Mouse (Mus musculus): ENCODE results near the gene Crtap. TPM values are rescaled to one million over a fixed set of nuclear protein-coding genes. Genes with fewer than 3 reads are reported as not detected.

The Crtap gene
- 19.3 and 20.6 TPM in 2 replicates for polyA plus RNA-seq (2015; fragmentation: Nextera tagmentation; extraction: Ambion mirVana)

DNA sequence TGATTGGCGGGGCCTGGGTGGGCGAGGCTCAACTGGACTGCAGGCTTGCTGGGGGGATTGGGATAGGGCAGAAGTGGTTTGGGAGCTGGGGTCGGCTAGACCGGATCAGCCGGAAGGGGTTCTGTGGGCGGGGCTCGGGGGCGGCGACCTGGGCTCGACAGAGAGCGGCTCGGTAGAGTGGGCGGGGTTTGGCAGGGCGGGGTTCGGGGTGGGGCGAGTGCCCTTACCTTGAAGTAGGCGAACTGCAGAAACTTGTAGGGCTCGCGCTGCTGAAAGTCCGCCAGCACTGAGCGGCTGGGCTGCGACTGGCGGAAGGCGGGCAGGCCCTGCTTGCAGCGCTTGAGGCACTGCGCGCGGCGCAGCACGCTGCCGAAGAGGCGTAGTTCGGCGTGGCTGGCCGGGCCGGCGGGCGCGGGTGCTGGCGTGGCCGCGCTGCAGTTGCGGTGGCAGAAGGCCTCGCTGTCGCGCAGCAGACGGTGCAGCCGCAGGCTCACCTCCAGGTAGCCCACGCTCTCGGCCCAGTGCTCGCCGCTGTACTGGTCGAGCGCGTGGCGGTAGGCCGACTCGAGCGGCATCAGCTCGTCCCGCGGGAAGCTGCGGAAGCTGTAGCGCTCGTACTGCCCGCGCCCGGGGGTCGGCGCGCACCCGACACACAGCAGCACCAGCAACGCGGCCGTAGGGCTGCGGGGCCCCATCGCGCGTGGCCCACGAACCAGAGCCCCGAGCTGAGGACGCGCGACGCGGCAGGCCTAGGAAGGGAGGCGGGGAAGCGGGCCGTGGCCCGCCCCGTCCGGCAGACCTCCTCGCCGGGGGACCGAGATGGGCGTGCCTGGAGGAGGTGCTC lies at the start of gene Crtap:
Crtap (minus strand) TSS at position 771 of the 844 bp plus-strand sequence.
- Histone ChIP-seq H3K9me3 (replicated peaks) (no peaks in the 10 kb centered on the region), H3K9ac (peak within 1 kb of the TSS; percentile 62), H3K4me2 (peak within 1 kb of the TSS; percentile 97), H3K4me3 (replicated peaks) (peak within 1 kb of the TSS; percentile 71), H3K4me1 (replicated peaks) (peaks cover 28% of the 10 kb centered on the region), H3K27ac (replicated peaks) (peak within 1 kb of the TSS; percentile 53), H3K27me3 (no peaks in the 10 kb centered on the region), H3K36me3 (replicated peaks) (no peaks in the 10 kb centered on the region; the same call in 1 of the 2 replicates)
- ATAC-seq (ENCODE audit: insufficient read depth), result peak; percentile 78
- WGBS (ENCODE audit: insufficient replicate concordance), result 1% methylated on average over 96 of the region's 96 CpGs

DNA sequence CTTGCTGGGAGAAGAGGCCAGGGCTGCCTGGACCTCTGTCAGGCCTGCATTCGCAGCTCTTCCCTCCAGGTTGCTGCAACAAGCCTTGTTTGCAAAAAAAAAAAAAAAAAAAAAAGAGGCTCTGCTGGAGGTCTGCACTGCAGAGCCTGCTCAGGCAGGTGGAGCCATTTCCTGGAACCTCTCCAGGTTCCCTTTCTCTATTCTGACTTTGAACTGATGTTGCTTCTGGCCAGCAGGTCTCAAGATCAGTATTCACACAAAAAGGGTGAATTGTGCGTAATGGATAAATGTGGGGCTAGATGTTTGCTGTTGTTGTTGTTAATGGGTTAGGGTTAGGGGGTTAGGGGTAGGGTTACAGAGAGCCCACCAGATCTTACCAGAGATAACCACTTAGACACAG lies 45.2 kb upstream of the Crtap start:
- H3K36me3 ChIP-seq (replicated peaks), result no peaks in the 10 kb centered on the region
- no peaks in the 10 kb centered on the region for H3K27me3 ChIP-seq
- H3K4me2 ChIP-seq, result no peak overlapping the region
- H3K4me3 ChIP-seq (replicated peaks), result no peak overlapping the region
- no peak overlapping the region for H3K27ac ChIP-seq (replicated peaks)
- 59% methylated on average over 2 of the region's 2 CpGs for whole genome bisulfite sequencing (ENCODE audit: insufficient replicate concordance)
- ATAC-seq (ENCODE audit: insufficient read depth), result no peak
- H3K4me1 ChIP-seq (replicated peaks), result no peaks in the 10 kb centered on the region
- no peak overlapping the region for H3K9ac ChIP-seq
- H3K9me3 ChIP-seq (replicated peaks), result no peaks in the 10 kb centered on the region

- 60% methylated on average over 12 of the region's 12 CpGs for WGBS (ENCODE audit: insufficient replicate concordance)
- H3K4me1 ChIP-seq (replicated peaks), result 0 out of 2 replicates have a peak, but pooled peaks cover 11% of the 10 kb centered on the region
- H3K36me3 ChIP-seq (replicated peaks), result peaks cover 8% of the 10 kb centered on the region
- no peak for ATAC-seq (ENCODE audit: insufficient read depth)
- H3K9me3 ChIP-seq (replicated peaks), result no peaks in the 10 kb centered on the region
- no peak overlapping the region for H3K27ac ChIP-seq (replicated peaks)
- no peaks in the 10 kb centered on the region for H3K27me3 ChIP-seq
- H3K4me2 ChIP-seq, result no peak overlapping the region
- no peak overlapping the region for H3K4me3 ChIP-seq (replicated peaks)
- no peak overlapping the region for H3K9ac ChIP-seq
Measured at GRCm38 (mm10) chr9:114428103-114428834, 37.8 kb upstream of the Crtap start.

GRCm38 (mm10) chr9:114427425-114427824 lies 37.0 kb upstream of the Crtap start:
- no peak overlapping the region for H3K9ac ChIP-seq
- H3K9me3 ChIP-seq (replicated peaks), result no peaks in the 10 kb centered on the region
- peaks cover 8% of the 10 kb centered on the region for H3K36me3 ChIP-seq (replicated peaks)
- no peak overlapping the region for H3K4me3 ChIP-seq (replicated peaks)
- H3K27me3 ChIP-seq, result no peaks in the 10 kb centered on the region
- H3K27ac ChIP-seq (replicated peaks), result no peak overlapping the region
- 75% methylated on average over 8 of the region's 8 CpGs for WGBS (ENCODE audit: insufficient replicate concordance)
- no peak overlapping the region for H3K4me2 ChIP-seq
- ATAC-seq (ENCODE audit: insufficient read depth), result no peak
- H3K4me1 ChIP-seq (replicated peaks), result 0 out of 2 replicates have a peak, but pooled peaks cover 11% of the 10 kb centered on the region

DNA sequence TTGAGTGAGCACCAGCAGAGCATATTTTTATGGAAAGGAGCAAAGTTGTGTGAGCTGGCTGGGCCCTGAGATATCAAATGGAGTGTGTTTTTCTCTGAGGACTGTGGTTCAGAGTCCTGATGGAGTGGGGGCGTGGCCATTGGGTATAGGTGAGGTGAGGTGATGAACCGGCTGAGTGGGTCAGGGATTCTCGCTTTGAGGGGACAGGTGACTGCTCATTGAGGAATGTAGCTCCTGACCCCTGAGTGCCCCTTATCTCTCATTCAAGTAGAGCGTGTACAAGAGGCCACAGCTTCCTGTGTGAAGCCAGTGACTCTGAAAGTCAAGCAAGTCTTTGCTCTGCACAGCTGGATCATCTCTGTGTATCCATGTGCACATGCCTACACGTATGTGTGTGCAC lies 35.7 kb upstream of the Crtap start:
- Histone ChIP-seq H3K27ac (replicated peaks) (no peak overlapping the region), H3K9me3 (replicated peaks) (no peaks in the 10 kb centered on the region), H3K27me3 (no peaks in the 10 kb centered on the region), H3K4me1 (replicated peaks) (0 out of 2 replicates have a peak, but pooled peaks cover 11% of the 10 kb centered on the region), H3K36me3 (replicated peaks) (peaks cover 8% of the 10 kb centered on the region), H3K9ac (no peak overlapping the region), H3K4me2 (no peak overlapping the region), H3K4me3 (replicated peaks) (no peak overlapping the region)
- WGBS (ENCODE audit: insufficient replicate concordance), result 56% methylated on average over 5 of the region's 5 CpGs
- no peak for ATAC-seq (ENCODE audit: insufficient read depth)

DNA sequence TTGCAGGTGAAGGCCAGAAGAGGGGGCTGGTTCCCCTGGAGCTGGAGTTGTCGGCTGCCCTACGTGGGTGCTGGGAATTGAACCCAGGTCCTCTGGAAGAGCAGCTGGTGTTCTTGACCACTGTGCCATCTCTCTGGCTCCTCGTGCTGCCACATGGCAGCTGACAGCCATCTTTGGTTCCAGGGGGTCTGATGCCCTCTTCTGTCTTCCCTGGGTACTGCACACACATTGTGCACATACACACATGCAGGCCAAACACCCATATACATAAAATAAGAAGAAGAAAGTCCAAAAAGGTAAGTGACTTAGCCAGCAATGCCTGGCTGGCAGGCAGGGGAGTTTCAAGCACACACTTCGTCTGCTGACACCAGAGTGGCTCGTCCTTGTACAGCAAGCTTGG lies 35.1 kb upstream of the Crtap start:
- 77% methylated on average over 5 of the region's 5 CpGs for WGBS (ENCODE audit: insufficient replicate concordance)
- Histone ChIP-seq H3K36me3 (replicated peaks) (peaks cover 8% of the 10 kb centered on the region), H3K4me1 (replicated peaks) (0 out of 2 replicates have a peak, but pooled peaks cover 11% of the 10 kb centered on the region), H3K9ac (no peak overlapping the region), H3K4me2 (no peak overlapping the region), H3K27me3 (no peaks in the 10 kb centered on the region), H3K9me3 (replicated peaks) (no peaks in the 10 kb centered on the region), H3K27ac (replicated peaks) (no peak overlapping the region), H3K4me3 (replicated peaks) (no peak overlapping the region)
- no peak for ATAC-seq (ENCODE audit: insufficient read depth)

DNA sequence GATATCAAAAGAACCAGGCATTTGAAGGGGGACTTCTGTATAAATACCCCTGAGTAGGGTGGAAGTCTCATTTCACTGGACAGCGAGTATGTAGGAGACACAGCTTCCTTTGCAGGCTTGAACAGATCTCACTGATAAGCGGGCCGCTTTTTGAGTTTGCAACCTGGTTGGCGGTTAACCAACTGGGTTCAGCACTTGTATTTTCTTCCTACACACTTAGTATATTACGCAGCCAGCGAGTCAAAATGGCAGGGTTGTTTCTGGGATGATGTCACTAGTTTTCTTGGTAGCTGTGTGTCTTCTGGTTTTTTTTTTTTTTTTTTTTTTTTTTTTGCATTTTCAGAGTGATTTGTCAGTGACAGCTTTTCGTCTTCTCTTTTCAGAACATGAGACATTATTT lies 31.3 kb upstream of the Crtap start:
- H3K4me2 ChIP-seq, result no peak overlapping the region
- no peak overlapping the region for H3K9ac ChIP-seq
- no peaks in the 10 kb centered on the region for H3K9me3 ChIP-seq (replicated peaks)
- H3K4me3 ChIP-seq (replicated peaks), result no peak overlapping the region
- no peak for ATAC-seq (ENCODE audit: insufficient read depth)
- 0 out of 2 replicates have a peak, but pooled peaks cover 7% of the 10 kb centered on the region for H3K4me1 ChIP-seq (replicated peaks)
- H3K27ac ChIP-seq (replicated peaks), result no peak overlapping the region
- 67% methylated on average over 7 of the region's 7 CpGs for WGBS (ENCODE audit: insufficient replicate concordance)
- H3K36me3 ChIP-seq (replicated peaks), result peaks cover 8% of the 10 kb centered on the region
- no peaks in the 10 kb centered on the region for H3K27me3 ChIP-seq

GRCm38 (mm10) chr9:114421045-114421444 lies 30.6 kb upstream of the Crtap start:
- no peak overlapping the region for H3K4me2 ChIP-seq
- H3K4me3 ChIP-seq (replicated peaks), result no peak overlapping the region
- H3K27ac ChIP-seq (replicated peaks), result no peak overlapping the region
- H3K36me3 ChIP-seq (replicated peaks), result peaks cover 8% of the 10 kb centered on the region
- 0 out of 2 replicates have a peak, but pooled peaks cover 7% of the 10 kb centered on the region for H3K4me1 ChIP-seq (replicated peaks)
- 68% methylated on average over 3 of the region's 3 CpGs for WGBS (ENCODE audit: insufficient replicate concordance)
- H3K9ac ChIP-seq, result no peak overlapping the region
- ATAC-seq (ENCODE audit: insufficient read depth), result no peak
- H3K9me3 ChIP-seq (replicated peaks), result no peaks in the 10 kb centered on the region
- no peaks in the 10 kb centered on the region for H3K27me3 ChIP-seq

- H3K4me2 ChIP-seq, result no peak overlapping the region
- 69% methylated on average over 8 of the region's 8 CpGs for WGBS (ENCODE audit: insufficient replicate concordance)
- no peak for ATAC-seq (ENCODE audit: insufficient read depth)
- H3K9ac ChIP-seq, result no peak overlapping the region
- H3K4me1 ChIP-seq (replicated peaks), result 0 out of 2 replicates have a peak, but pooled peaks cover 7% of the 10 kb centered on the region
- no peak overlapping the region for H3K27ac ChIP-seq (replicated peaks)
- H3K4me3 ChIP-seq (replicated peaks), result no peak overlapping the region
- H3K9me3 ChIP-seq (replicated peaks), result no peaks in the 10 kb centered on the region
- peaks cover 3% of the 10 kb centered on the region for H3K36me3 ChIP-seq (replicated peaks)
- H3K27me3 ChIP-seq, result no peaks in the 10 kb centered on the region
Measured at GRCm38 (mm10) chr9:114420443-114420842, 30.0 kb upstream of the Crtap start.

DNA sequence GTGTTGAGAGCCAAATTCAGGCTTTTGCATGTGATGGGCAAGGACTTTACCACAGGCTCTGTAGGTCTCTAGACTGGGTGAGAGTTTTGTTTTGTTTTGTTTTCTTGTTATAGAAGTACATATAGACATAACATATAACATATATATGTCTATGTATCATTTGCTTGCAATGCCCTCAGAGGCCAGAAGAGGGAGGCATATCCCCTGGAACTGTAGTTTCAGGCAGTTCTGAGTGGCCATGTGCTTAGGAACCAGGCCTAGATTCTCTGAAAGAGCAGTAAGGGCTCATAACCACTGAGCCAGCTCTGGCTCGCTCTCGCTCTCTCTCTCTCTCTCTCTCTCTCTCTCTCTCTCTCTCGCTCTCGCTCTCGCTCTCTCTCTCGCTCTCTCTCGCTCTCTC lies 27.7 kb upstream of the Crtap start:
- Histone ChIP-seq H3K27me3 (no peaks in the 10 kb centered on the region), H3K4me3 (replicated peaks) (no peak overlapping the region), H3K9me3 (replicated peaks) (no peaks in the 10 kb centered on the region), H3K36me3 (replicated peaks) (no peaks in the 10 kb centered on the region), H3K4me1 (replicated peaks) (0 out of 2 replicates have a peak, but pooled peaks cover 7% of the 10 kb centered on the region), H3K9ac (no peak overlapping the region), H3K27ac (replicated peaks) (no peak overlapping the region), H3K4me2 (no peak overlapping the region)
- ATAC-seq (ENCODE audit: insufficient read depth), result no peak
- WGBS (ENCODE audit: insufficient replicate concordance), result 89% methylated on average over 7 of the region's 7 CpGs

All from liver, embryonic 15.5 days (tissue).